Mouse (Mus musculus): ENCODE data around the gene Serpinb6b.

DNA sequence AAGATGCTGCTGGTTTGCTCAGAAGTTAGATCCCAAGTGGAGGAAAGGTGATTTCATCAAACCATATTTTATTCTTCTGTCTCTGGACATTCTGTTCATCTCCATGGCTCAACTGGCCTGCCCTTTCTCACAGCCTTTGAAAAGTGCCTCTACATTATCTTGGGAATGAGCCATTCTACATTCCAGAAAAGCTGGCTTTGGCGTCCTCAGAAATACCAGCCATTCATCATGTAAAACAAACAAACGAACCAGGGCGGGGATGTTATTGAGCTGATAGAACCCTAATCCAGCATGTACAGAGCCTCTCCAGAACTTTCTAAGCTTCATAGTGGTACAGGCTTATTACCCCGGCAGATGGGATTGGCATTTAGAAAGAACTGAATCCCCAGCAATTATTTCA lies 7.1 kb upstream of the Serpinb6b start:
- TF ChIP-seq CTCF (IDR thresholded peaks at IDR 0.05; ENCODE audit: extremely low read depth, insufficient read length, insufficient replicate concordance, low read depth, low read length), result no peak
- no peak for TF ChIP-seq POLR2A (IDR thresholded peaks at IDR 0.05; ENCODE audit: low read depth, low read length)
